Mouse (Mus musculus) lung, postnatal 0 days (tissue): ENCODE results near the gene Prpsap2.

Experiments used
- CTCF ChIP-seq: IDR thresholded peaks from 2 replicates; pipeline ENCODE4 v1.5.1; 2016; ENCODE audit warnings: antibody characterized with exemption, mild to moderate bottlenecking
- EP300 ChIP-seq: IDR thresholded peaks from 2 replicates; pipeline ENCODE4 v1.6.1; 2016; ENCODE audit warnings: antibody characterized with exemption, mild to moderate bottlenecking, control low read depth

DNA sequence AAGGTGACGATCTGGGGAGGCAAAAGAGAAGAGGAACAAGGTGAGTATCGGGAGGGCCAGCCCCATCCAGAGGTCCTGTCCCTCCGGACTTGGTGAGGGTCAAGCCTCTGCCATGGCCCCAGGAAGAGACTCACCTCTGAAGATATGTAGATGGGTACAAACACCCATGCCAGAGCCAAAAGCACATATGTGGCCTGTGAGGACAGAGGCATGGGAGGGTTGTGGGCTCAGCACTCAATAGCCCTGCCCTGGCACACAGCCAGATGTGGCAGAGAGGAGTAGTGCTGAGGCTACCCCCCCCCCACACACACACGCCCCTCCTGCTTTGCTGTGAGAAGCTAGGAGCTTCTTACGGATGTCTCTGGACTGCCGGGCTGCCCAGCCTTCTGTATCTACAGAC, 46.8 kb downstream of the Prpsap2 start:
- TF ChIP-seq CTCF (no peak), EP300 (no peak)
